Mouse (Mus musculus) adrenal gland, postnatal 0 days (tissue): ENCODE data around the gene Il9. TPM values are rescaled to one million over a fixed set of nuclear protein-coding genes. Genes with fewer than 3 reads are reported as not detected.

Experiments
- polyA plus RNA-seq: library from polyadenylated mRNA; unstranded; fragments of >200 nt; fragmentation: Nextera tagmentation; extraction: Ambion mirVana; gene quantifications from 2 replicates; pipeline ENCODE4 v1.2.1, GENCODE M21; 2015

Il9 gene
- not detected in 2 replicates for polyA plus RNA-seq

GRCm38 (mm10) chr13:56482146-56482545, at the start of gene Il9:
TSS of gene Il9 (minus strand) at chr13:56482246.

DNA sequence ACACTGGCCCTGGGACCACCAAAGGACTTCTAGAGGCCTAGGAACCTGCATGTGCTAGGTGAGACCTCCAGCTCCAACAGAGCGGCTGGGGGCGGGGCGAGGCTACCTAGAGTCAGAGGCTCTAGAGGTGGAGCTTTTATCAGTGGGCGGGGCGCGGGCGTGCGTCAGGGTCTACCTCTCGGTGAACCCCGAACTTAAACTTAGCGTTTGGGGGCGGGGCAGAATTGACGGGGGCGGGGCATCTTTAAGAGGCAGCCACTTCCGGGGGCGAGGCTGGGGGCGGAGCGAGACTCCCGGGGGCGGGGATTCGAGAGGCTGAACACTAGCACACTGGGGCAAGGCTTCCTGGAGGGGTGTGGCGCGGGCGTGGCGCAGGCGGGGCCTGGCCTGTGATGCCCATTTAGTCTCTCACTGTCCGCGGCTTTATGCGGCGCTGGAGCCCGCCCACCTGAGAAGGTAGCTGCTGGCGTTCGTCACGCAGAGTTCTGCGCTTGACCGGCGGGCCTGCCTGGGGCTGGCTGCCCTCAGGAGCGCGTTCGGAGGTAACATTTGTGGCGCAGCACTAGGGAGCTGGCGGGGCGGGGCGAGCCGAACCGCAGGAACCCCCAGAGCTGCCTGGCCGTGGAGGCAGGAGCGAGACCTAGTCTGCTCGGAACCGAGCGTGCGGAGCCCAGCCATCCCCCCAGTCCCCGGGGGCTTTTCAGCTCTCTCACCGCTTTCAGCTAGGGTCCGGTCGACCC, 40.2 kb upstream of the Il9 start, which contains the start of gene Fbxl21:
Fbxl21 (plus strand) TSS at position 392 of the 740 bp plus-strand sequence.

DNA sequence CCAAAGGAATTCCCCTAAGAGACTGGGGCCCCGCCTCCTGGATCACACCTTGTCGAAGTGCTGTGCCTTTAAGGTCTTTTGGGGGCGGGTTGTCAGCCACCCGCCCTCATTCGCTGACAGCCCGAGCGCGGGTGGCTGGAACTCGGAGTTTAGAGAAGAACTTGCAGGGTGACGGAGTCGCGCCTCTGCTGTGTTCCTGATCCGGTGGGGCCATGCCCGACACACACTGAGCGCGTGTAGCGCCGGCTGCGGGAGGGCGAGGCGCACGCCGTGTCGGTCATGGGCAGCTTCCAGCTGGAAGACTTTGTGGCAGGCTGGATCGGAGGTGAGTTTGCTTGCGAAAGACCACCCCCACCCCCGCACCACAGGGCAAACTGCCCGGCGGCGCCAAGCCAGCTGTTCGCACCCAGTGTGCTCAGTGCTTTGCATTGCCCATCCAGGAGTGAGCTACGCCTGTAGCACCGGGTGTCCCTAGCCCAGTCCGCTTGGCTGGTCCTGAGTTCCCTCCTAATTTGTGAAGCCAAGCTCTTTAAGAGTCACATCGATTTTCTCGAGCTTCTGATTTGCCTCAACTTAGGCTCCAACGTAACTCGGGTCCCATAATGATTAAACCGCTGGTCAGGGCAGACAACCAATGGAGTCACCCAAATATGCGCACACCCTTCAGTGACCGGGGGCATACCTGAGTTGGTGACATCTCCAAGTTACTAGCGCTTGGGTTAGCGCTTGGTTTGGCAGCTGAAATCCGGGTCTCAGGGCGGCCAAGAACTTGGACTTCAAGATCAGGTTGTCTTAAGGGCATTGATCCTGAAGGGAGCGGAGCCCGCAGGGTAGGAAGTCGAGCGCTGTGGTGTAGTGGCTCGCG, 43.6 kb downstream of the Il9 start, which contains the start of gene Slc25a48:
Slc25a48 (plus strand) TSS at position 145 of the 865 bp plus-strand sequence.

Other genes starting within 250 kb of the Il9 start
- gene Neurog1, start 230.1 kb downstream of the Il9 start, polyA plus RNA-seq: not detected in 2 replicates
- 19.2 and 44.1 TPM in 2 replicates for gene Cxcl14, start 185.7 kb downstream of the Il9 start, polyA plus RNA-seq
- gene Gm3045, start 55.7 kb downstream of the Il9 start, polyA plus RNA-seq: not detected in 2 replicates
- 0.11 TPM in 1 of 2 replicates, not detected in the other for gene Slc25a48, start 43.9 kb downstream of the Il9 start, polyA plus RNA-seq
- gene Fbxl21, start 40.2 kb upstream of the Il9 start, polyA plus RNA-seq: 2.5 and 6.0 TPM in 2 replicates
- gene Lect2, start 66.3 kb upstream of the Il9 start, polyA plus RNA-seq: 2.0 and 2.7 TPM in 2 replicates
- 47.6 and 47.9 TPM in 2 replicates for gene Tgfbi, start 127.3 kb upstream of the Il9 start, polyA plus RNA-seq
- 10.4 and 14.4 TPM in 2 replicates for gene Smad5, start 220.8 kb upstream of the Il9 start, polyA plus RNA-seq